Mouse (Mus musculus) sigmoid colon, adult 10 weeks (tissue): ENCODE measurements around the gene Cav1. TPM values are rescaled to one million over a fixed set of nuclear protein-coding genes. Genes with fewer than 3 reads are reported as not detected.

Source experiments
- polyA plus RNA-seq: library from polyadenylated mRNA; stranded (reverse); fragments of 350-450 nt; fragmentation: Illumina TruSeq; extraction: RNeasy Lipid Tissue Mini Kit (QIAGEN cat#74804); gene quantifications from one replicate; pipeline ENCODE4 v1.2.3, GENCODE M21; 2014; ENCODE audit warnings: low read depth, low replicate concordance

The Cav1 gene
- polyA plus RNA-seq = 355 TPM

GRCm38 (mm10) chr6:17305954-17306601 lies at the start of gene Cav1:
TSS of gene Cav1 (plus strand) at chr6:17306335.

DNA sequence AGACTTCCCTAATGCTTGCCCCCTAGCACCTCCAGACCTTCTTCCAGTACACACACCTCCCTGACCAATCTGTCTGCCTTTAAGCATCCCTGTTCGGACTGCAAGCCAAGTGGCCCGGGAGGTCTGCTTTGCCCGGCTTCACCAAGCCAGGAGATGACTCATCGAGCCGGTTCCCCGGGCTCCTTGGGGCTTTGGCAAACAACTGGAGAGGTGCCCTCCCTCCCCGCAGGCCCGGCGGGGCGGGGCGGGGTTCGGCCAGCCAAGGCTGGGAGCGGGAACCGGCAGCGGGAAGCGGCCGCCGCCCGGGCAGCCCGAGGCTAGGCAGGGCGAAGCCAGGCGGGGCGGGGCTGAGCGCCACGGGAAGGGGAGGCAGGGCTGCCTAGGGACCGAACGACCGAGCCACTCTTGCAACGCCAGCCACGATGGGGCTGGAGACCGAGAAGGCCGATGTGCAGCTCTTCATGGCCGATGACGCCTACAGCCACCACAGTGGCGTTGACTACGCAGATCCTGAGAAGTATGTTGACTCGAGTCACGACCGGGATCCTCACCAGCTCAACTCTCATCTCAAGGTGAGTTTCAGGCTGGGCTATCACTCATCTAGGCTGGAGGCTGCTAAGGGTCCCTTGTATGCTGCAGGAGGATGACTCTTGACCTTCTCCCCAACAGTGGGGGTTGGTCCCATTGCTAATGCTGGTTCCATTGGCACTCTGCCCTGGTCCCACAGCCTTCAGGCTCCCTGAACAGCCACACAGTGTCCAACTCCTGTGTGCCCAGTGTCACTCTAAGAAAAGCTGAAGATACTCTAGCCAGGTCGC lies 25.0 kb upstream of the Cav1 start, which contains the start of gene Cav2:
Gene Cav2, plus strand, starts transcription at position 247 of the 818 bp plus-strand sequence.

Other genes with a start within 250 kb of the Cav1 start
- gene Tes, start 241.2 kb upstream of the Cav1 start, polyA plus RNA-seq = 153 TPM
- 92.6 TPM for gene Cav2, start 25.1 kb upstream of the Cav1 start, polyA plus RNA-seq
- gene Met, start 157.5 kb downstream of the Cav1 start, polyA plus RNA-seq = 54.8 TPM